In genomic region chr7:142476795-142477452, GRCm38 (mm10) we compare ENCODE assay signal across 12 mouse cellular contexts. TPM values are rescaled to one million over a fixed set of nuclear protein-coding genes. Genes with fewer than 3 reads are reported as not detected.
DNase-seq lines count a peak whose midpoint lies in the region; ATAC-seq lines count a peak whose summit lies in the region.
"Had no signal": no experiment of that assay in that cellular context is flagged by ENCODE, and none has a peak within 500 bp of the region (broad histone marks: within the 10 kb centered on the region; RNA-seq: fewer than 3 reads in every experiment).

No protein-coding gene starts in this region.

- no peak for ATAC-seq in midbrain, embryonic 16.5 days
- no peak for ATAC-seq in heart, embryonic 13.5 days (ENCODE audit: extremely low read depth, insufficient number of reproducible peaks, low FRiP score, low TSS enrichment)
- ATAC-seq in hindbrain, embryonic 11.5 days (ENCODE audit: low FRiP score), result no peak

- H3K4me1 ChIP-seq in midbrain, embryonic 10.5 days, result peaks cover 56% of the 10 kb centered on the region
- peaks cover 11% of the 10 kb centered on the region for H3K4me1 ChIP-seq in midbrain, embryonic 16.5 days (ENCODE audit: control insufficient read depth, insufficient read depth, low read length)
- peaks cover 99% of the 10 kb centered on the region for H3K4me1 ChIP-seq in heart, embryonic 13.5 days
- peaks cover 9% of the 10 kb centered on the region for H3K4me1 ChIP-seq in hindbrain, embryonic 11.5 days (replicated peaks; ENCODE audit: control insufficient read depth, insufficient read depth, low read length)

- H3K36me3 ChIP-seq in midbrain, embryonic 10.5 days, result no peaks in the 10 kb centered on the region
- H3K36me3 ChIP-seq in midbrain, embryonic 16.5 days (ENCODE audit: control insufficient read depth, insufficient read depth, low read length), result no peaks in the 10 kb centered on the region
- no peaks in the 10 kb centered on the region for H3K36me3 ChIP-seq in heart, embryonic 13.5 days
- H3K36me3 ChIP-seq in hindbrain, embryonic 11.5 days (ENCODE audit: control insufficient read depth, insufficient read depth, low read length), result no peaks in the 10 kb centered on the region

- H3K27ac ChIP-seq in midbrain, embryonic 10.5 days (replicated peaks), result peak overlapping the region; percentile 67
- no peak overlapping the region for H3K27ac ChIP-seq in midbrain, embryonic 16.5 days (ENCODE audit: low read length)
- H3K27ac ChIP-seq in heart, embryonic 13.5 days (replicated peaks), result peak overlapping the region; percentile 99
- no peak overlapping the region for H3K27ac ChIP-seq in hindbrain, embryonic 11.5 days (ENCODE audit: low read depth, low read length)
- H3K27ac ChIP-seq: left cerebral cortex, adult 2 months had no signal

- H3K9me3 ChIP-seq in midbrain, embryonic 10.5 days (replicated peaks), result no peaks in the 10 kb centered on the region
- no peaks in the 10 kb centered on the region for H3K9me3 ChIP-seq in midbrain, embryonic 16.5 days (replicated peaks; ENCODE audit: control insufficient read depth, low read length, poor library complexity, severe bottlenecking)
- no peaks in the 10 kb centered on the region for H3K9me3 ChIP-seq in heart, embryonic 13.5 days
- no peaks in the 10 kb centered on the region for H3K9me3 ChIP-seq in hindbrain, embryonic 11.5 days (ENCODE audit: control insufficient read depth, low read length)

- 0 out of 2 replicates have a peak, but pooled peaks cover 5% of the 10 kb centered on the region for H3K27me3 ChIP-seq in midbrain, embryonic 10.5 days (ENCODE audit: low read depth, poor library complexity, severe bottlenecking)
- H3K27me3 ChIP-seq in midbrain, embryonic 16.5 days (ENCODE audit: control insufficient read depth, insufficient read depth, low read depth, low read length), result no peaks in the 10 kb centered on the region
- H3K27me3 ChIP-seq in heart, embryonic 13.5 days (replicated peaks), result no peaks in the 10 kb centered on the region
- 0 out of 2 replicates have a peak, but pooled peaks cover 2% of the 10 kb centered on the region for H3K27me3 ChIP-seq in hindbrain, embryonic 11.5 days (ENCODE audit: control insufficient read depth, insufficient read depth, low read length)

- intact Hi-C loops in gastrocnemius, postnatal 14 days (cut with DNase I; ENCODE audit: low total_unique reads), result no loop called here

- WGBS in midbrain, embryonic 10.5 days, result 86% methylated on average over 13 of the region's 13 CpGs
- WGBS in midbrain, embryonic 16.5 days, result 87% methylated on average over 13 of the region's 13 CpGs
- WGBS in heart, embryonic 13.5 days, result 78% methylated on average over 13 of the region's 13 CpGs
- 79% methylated on average over 13 of the region's 13 CpGs for WGBS in hindbrain, embryonic 11.5 days

- DNase-seq in gastrocnemius, postnatal 14 days, result peak; percentile 34
- no peak for DNase-seq in gastrocnemius, postnatal 25 days
- DNase-seq in midbrain, embryonic 10.5 days (ENCODE audit: low spot score), result no peak
- DNase-seq in right cerebral cortex, postnatal 14 days, result peak; percentile 47
- DNase-seq in adrenal gland, postnatal 10 days, result no peak
- no peak for DNase-seq in hindbrain, embryonic 11.5 days (ENCODE audit: low spot score)
- DNase-seq: thymus, adult 2 months had no signal

- no peak overlapping the region for H3K9ac ChIP-seq in midbrain, embryonic 16.5 days (ENCODE audit: low read depth, low read length)
- H3K9ac ChIP-seq in heart, embryonic 13.5 days, result peak overlapping the region; percentile 81
- no peak overlapping the region for H3K9ac ChIP-seq in hindbrain, embryonic 11.5 days (ENCODE audit: low read depth, low read length)

- no peak overlapping the region for H3K4me2 ChIP-seq in midbrain, embryonic 16.5 days (ENCODE audit: low read length)
- H3K4me2 ChIP-seq in heart, embryonic 13.5 days, result peak overlapping the region; percentile 55
- H3K4me2 ChIP-seq in hindbrain, embryonic 11.5 days (replicated peaks; ENCODE audit: low read depth, low read length), result no peak overlapping the region

- no peak overlapping the region for H3K4me3 ChIP-seq in midbrain, embryonic 10.5 days
- no peak overlapping the region for H3K4me3 ChIP-seq in midbrain, embryonic 16.5 days (ENCODE audit: low read depth, low read length)
- no peak overlapping the region for H3K4me3 ChIP-seq in heart, embryonic 13.5 days
- H3K4me3 ChIP-seq in hindbrain, embryonic 11.5 days (ENCODE audit: low read depth, low read length), result no peak overlapping the region
- H3K4me3 ChIP-seq: left cerebral cortex, adult 2 months had no signal

RNA-seq across cellular contexts. Expression of gene Lsp1, which starts 16.3 kb away (rescaled TPM):
- 10 to 100 TPM; 22.2 to 35.0 TPM for total RNA-seq in gastrocnemius, postnatal 14 days (2021)
- total RNA-seq in gastrocnemius, postnatal 25 days (2021), result 10 to 100 TPM; 43.2 to 60.3 TPM
- 14.2 and 15.0 TPM in 2 replicates for polyA plus RNA-seq in midbrain, embryonic 10.5 days (2016; fragmentation: Nextera tagmentation; extraction: Ambion mirVana)
- polyA plus RNA-seq in midbrain, embryonic 16.5 days (2015; fragmentation: Nextera tagmentation; extraction: Ambion mirVana), result 4.8 and 5.1 TPM in 2 replicates
- 51.0 and 54.6 TPM in 2 replicates for polyA plus RNA-seq in heart, embryonic 13.5 days (2015; fragmentation: Nextera tagmentation; extraction: Ambion mirVana)
- total RNA-seq in adrenal gland, postnatal 10 days (2021), result 10 to 100 TPM; 26.7 to 39.3 TPM
- polyA plus RNA-seq in hindbrain, embryonic 11.5 days (2014; fragmentation: Nextera tagmentation; extraction: Ambion mirVana), result 16.1 and 18.7 TPM in 2 replicates

RNA-seq across cellular contexts. Expression of gene Tnnt3, which starts 21.7 kb away (rescaled TPM):
- total RNA-seq in gastrocnemius, postnatal 14 days (2021), result over 10,000 TPM; 22,199 to 23,470 TPM
- total RNA-seq in gastrocnemius, postnatal 25 days (2021), result over 10,000 TPM; 28,170 to 31,317 TPM
- 1.9 TPM in 2 replicates for polyA plus RNA-seq in midbrain, embryonic 10.5 days (2016; fragmentation: Nextera tagmentation; extraction: Ambion mirVana)
- 0.91 and 1.6 TPM in 2 replicates for polyA plus RNA-seq in midbrain, embryonic 16.5 days (2015; fragmentation: Nextera tagmentation; extraction: Ambion mirVana)
- polyA plus RNA-seq in heart, embryonic 13.5 days (2015; fragmentation: Nextera tagmentation; extraction: Ambion mirVana), result 4.0 and 5.4 TPM in 2 replicates
- total RNA-seq in adrenal gland, postnatal 10 days (2021), result 1,000 to 10,000 TPM in 1 of 2 experiments, 100 to 1,000 TPM in 1; 272 to 1,179 TPM
- 1.7 and 1.9 TPM in 2 replicates for polyA plus RNA-seq in hindbrain, embryonic 11.5 days (2014; fragmentation: Nextera tagmentation; extraction: Ambion mirVana)
- total RNA-seq: left cerebral cortex, adult 2 months had no signal

RNA-seq across cellular contexts. Expression of gene Tnni2, which starts 35.3 kb away (rescaled TPM):
- total RNA-seq in gastrocnemius, postnatal 14 days (2021), result over 10,000 TPM; 14,029 to 14,677 TPM
- over 10,000 TPM; 16,193 to 17,938 TPM for total RNA-seq in gastrocnemius, postnatal 25 days (2021)
- 0.52 and 1.5 TPM in 2 replicates for polyA plus RNA-seq in midbrain, embryonic 10.5 days (2016; fragmentation: Nextera tagmentation; extraction: Ambion mirVana)
- 0.51 and 0.78 TPM in 2 replicates for polyA plus RNA-seq in midbrain, embryonic 16.5 days (2015; fragmentation: Nextera tagmentation; extraction: Ambion mirVana)
- 34.8 and 41.9 TPM in 2 replicates for polyA plus RNA-seq in heart, embryonic 13.5 days (2015; fragmentation: Nextera tagmentation; extraction: Ambion mirVana)
- total RNA-seq in adrenal gland, postnatal 10 days (2021), result 100 to 1,000 TPM; 196 to 793 TPM
- polyA plus RNA-seq in hindbrain, embryonic 11.5 days (2014; fragmentation: Nextera tagmentation; extraction: Ambion mirVana), result 1.4 and 1.7 TPM in 2 replicates

RNA-seq across cellular contexts. Expression of gene Syt8, which starts 42.3 kb away (rescaled TPM):
- total RNA-seq in gastrocnemius, postnatal 14 days (2021), result not detected
- not detected for total RNA-seq in gastrocnemius, postnatal 25 days (2021)
- 0.34 TPM in 1 of 2 replicates, not detected in the other for polyA plus RNA-seq in midbrain, embryonic 10.5 days (2016; fragmentation: Nextera tagmentation; extraction: Ambion mirVana)
- polyA plus RNA-seq in midbrain, embryonic 16.5 days (2015; fragmentation: Nextera tagmentation; extraction: Ambion mirVana), result not detected in 2 replicates
- 0.19 and 0.41 TPM in 2 replicates for polyA plus RNA-seq in heart, embryonic 13.5 days (2015; fragmentation: Nextera tagmentation; extraction: Ambion mirVana)
- not detected for total RNA-seq in adrenal gland, postnatal 10 days (2021)
- not detected in 2 replicates for polyA plus RNA-seq in hindbrain, embryonic 11.5 days (2014; fragmentation: Nextera tagmentation; extraction: Ambion mirVana)
- total RNA-seq: heart, postnatal 36 days; left cerebral cortex, adult 2 months; megakaryocyte, adult 5-6 weeks had no signal

RNA-seq across cellular contexts. Expression of gene Mrpl23, which starts 55.6 kb away (rescaled TPM):
- 1 to 10 TPM; 5.0 to 5.2 TPM for total RNA-seq in gastrocnemius, postnatal 14 days (2021)
- total RNA-seq in gastrocnemius, postnatal 25 days (2021), result 10 to 100 TPM in 1 of 2 experiments, 1 to 10 TPM in 1; 8.6 to 18.3 TPM
- polyA plus RNA-seq in midbrain, embryonic 10.5 days (2016; fragmentation: Nextera tagmentation; extraction: Ambion mirVana), result 15.8 and 20.3 TPM in 2 replicates
- 15.6 and 18.6 TPM in 2 replicates for polyA plus RNA-seq in midbrain, embryonic 16.5 days (2015; fragmentation: Nextera tagmentation; extraction: Ambion mirVana)
- polyA plus RNA-seq in heart, embryonic 13.5 days (2015; fragmentation: Nextera tagmentation; extraction: Ambion mirVana), result 15.6 and 17.7 TPM in 2 replicates
- 10 to 100 TPM in 1 of 2 experiments, 1 to 10 TPM in 1; 5.1 to 15.8 TPM for total RNA-seq in adrenal gland, postnatal 10 days (2021)
- polyA plus RNA-seq in hindbrain, embryonic 11.5 days (2014; fragmentation: Nextera tagmentation; extraction: Ambion mirVana), result 13.5 and 13.9 TPM in 2 replicates

Comparison
In these comparisons a context has a peak if more than half of its experiments do, and no peak if none do; other contexts are left out.
1. DNase-seq: peak in gastrocnemius, postnatal 14 days (single experiment) and right cerebral cortex, postnatal 14 days (single experiment); none in gastrocnemius, postnatal 25 days (single experiment), midbrain, embryonic 10.5 days (single experiment), adrenal gland, postnatal 10 days (single experiment) and hindbrain, embryonic 11.5 days (single experiment).
2. H3K27ac ChIP-seq: peak in midbrain, embryonic 10.5 days (single experiment) and heart, embryonic 13.5 days (single experiment); none in midbrain, embryonic 16.5 days (single experiment) and hindbrain, embryonic 11.5 days (single experiment).
3. RNA of gene Tnni2, which starts 35.3 kb away (polyA plus RNA-seq): 34.8 to 41.9 TPM in heart, embryonic 13.5 days; 1.4 to 1.7 TPM in hindbrain, embryonic 11.5 days, 0.52 to 1.5 TPM in midbrain, embryonic 10.5 days and 0.51 to 0.78 TPM in midbrain, embryonic 16.5 days; every median in the first group is over 10 times any median in the second.